Mouse (Mus musculus) stomach, embryonic 14.5 days (tissue): ENCODE results near the gene Nfix. TPM values are rescaled to one million over a fixed set of nuclear protein-coding genes. Genes with fewer than 3 reads are reported as not detected.

ENCODE experiments used
- ATAC-seq: fragments of 200-750 bp; cut with Nextera tagmentation; 2 replicates; pipeline ENCODE4 v1.8.0; 2017; ENCODE audit warnings: low read depth, moderate TSS enrichment; ENCODE audit not compliant: insufficient number of reproducible peaks, insufficient read depth, low FRiP score
- H3K27ac ChIP-seq: fragments of 300-500 bp; sonication (generic); 2 replicates; pipeline ENCODE4 v1.5.1; 2014; ENCODE audit warnings: mild to moderate bottlenecking, low read length, moderate library complexity, mixed read lengths
- H3K27me3 ChIP-seq: fragments of 300-500 bp; sonication (generic); 2 replicates; pipeline ENCODE4 v1.6.1; 2014; ENCODE audit warnings: low read length, control low read depth, mixed read lengths; ENCODE audit not compliant: control insufficient read depth, insufficient read depth
- H3K36me3 ChIP-seq: fragments of 300-500 bp; sonication (generic); 2 replicates; pipeline ENCODE4 v1.6.1; 2014; ENCODE audit warnings: mild to moderate bottlenecking, control low read depth, low read length, moderate library complexity, mixed read lengths; ENCODE audit not compliant: control insufficient read depth, insufficient read depth
- H3K4me1 ChIP-seq: fragments of 300-500 bp; sonication (generic); 2 replicates; pipeline ENCODE4 v1.6.1; 2014; ENCODE audit warnings: low read length, control low read depth, mixed read lengths; ENCODE audit not compliant: control insufficient read depth, insufficient read depth
- H3K4me2 ChIP-seq: fragments of 300-500 bp; sonication (generic); replicated peaks from 2 replicates; pipeline ENCODE4 v1.6.1; 2014; ENCODE audit warnings: low read depth, low read length, control low read depth
- H3K4me3 ChIP-seq: fragments of 300-500 bp; sonication (generic); 2 replicates; pipeline ENCODE4 v1.5.1; 2014; ENCODE audit warnings: low read depth, low read length, control low read depth
- H3K9ac ChIP-seq: fragments of 300-500 bp; sonication (generic); replicated peaks from 2 replicates; pipeline ENCODE4 v1.6.1; 2014; ENCODE audit warnings: low read depth, mild to moderate bottlenecking, control low read depth, low read length, moderate library complexity, mixed read lengths
- H3K9me3 ChIP-seq: fragments of 300-500 bp; sonication (generic); 2 replicates; pipeline ENCODE4 v1.6.1; 2016; ENCODE audit warnings: low read depth, low read length, control low read depth; ENCODE audit not compliant: control insufficient read depth
- WGBS: fragments of 180-500 bp; shearing (Covaris S2); extraction: QIAGEN DNeasy Blood & Tissue Kit; methylation state at CpG from one replicate; pipeline ENCODE4 v1.1.7; 2014; 5-methylcytosine and 5-hydroxymethylcytosine counted together
- polyA plus RNA-seq: library from polyadenylated mRNA; unstranded; fragments of >200 nt; fragmentation: Nextera tagmentation; extraction: Ambion mirVana; gene quantifications from 2 replicates; pipeline ENCODE4 v1.2.1, GENCODE M21; 2014

Nfix gene
- polyA plus RNA-seq, 1 experiment from 2014 or later, result 37.8 TPM

DNA sequence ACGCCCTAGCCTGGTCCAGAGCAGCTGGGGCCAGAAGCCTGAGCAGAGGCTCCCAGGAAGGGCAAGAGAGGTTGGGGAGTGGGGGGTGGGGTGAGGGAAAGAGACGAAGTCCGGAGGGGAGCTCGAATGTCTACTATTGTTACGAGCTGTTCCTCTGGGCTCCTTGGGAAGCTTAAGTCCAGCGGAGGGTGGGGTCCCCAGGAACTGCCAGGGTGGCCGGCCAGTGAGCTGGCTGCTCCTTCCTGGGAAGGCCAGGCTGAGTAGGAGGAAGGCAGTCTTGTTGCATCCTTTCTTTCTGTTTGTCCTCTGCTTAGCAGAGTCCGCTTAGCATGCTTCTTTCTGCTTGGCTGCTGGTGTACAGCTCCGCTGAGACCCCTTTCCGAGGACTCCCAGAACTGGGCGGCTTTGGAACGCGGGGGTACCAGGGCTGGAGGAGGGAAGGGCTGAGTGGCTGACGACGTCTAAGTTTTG is 92.0 kb downstream of the Nfix start:
- no peak for ATAC-seq
- peaks cover 9% of the 10 kb centered on the region; the same call in 1 of the 2 replicates for H3K36me3 ChIP-seq
- H3K9me3 ChIP-seq, result no peaks in the 10 kb centered on the region
- H3K9ac ChIP-seq, result no peak overlapping the region
- H3K4me1 ChIP-seq, result peaks cover 48% of the 10 kb centered on the region
- H3K4me3 ChIP-seq, result 0 out of 2 replicates have a peak overlapping the region, but pooled peaks have one; percentile 0
- H3K4me2 ChIP-seq, result peak overlapping the region; percentile 15
- peaks cover 35% of the 10 kb centered on the region; the same call in 1 of the 2 replicates for H3K27me3 ChIP-seq
- WGBS, result 26% methylated on average over 15 of the region's 15 CpGs
- H3K27ac ChIP-seq, result peak overlapping the region; percentile 66

DNA sequence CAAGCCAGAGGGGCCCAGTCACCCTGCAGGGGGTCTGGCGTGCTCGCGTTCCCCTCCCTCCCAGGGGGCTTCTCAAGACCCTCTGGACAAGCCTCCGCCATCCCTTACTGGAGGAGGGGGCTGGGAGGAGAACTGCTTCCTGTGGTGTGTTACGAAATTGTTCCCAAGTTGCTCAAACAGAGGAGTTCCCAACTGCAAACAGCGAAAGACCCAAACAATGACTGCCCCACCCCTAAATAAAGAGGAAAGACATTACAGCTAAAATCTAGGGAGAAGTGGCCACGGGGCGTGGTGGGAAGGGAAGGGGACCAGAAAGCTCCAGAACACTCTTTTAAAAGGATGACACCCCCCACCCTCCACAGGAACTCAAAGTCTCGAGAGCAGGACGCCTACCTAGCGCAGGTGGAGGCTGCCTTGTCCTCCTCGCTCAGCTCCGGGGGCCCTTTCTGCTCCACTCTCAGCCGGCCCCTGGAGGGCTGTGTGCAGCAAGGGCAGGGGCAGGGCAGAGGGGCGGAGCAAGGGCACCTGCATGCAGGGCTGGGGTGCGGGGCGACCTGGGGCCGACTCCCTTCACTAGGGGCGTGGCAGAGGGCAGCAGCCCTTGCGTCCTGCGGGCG is 92.8 kb downstream of the Nfix start:
- Histone ChIP-seq H3K4me2 (peak overlapping the region; percentile 15), H3K36me3 (peaks cover 9% of the 10 kb centered on the region; the same call in 1 of the 2 replicates), H3K9me3 (no peaks in the 10 kb centered on the region), H3K27ac (peak overlapping the region; percentile 66), H3K4me1 (peaks cover 42% of the 10 kb centered on the region), H3K27me3 (peaks cover 41% of the 10 kb centered on the region; the same call in 1 of the 2 replicates), H3K4me3 (peak overlapping the region; percentile 20), H3K9ac (no peak overlapping the region; the same call in 1 of the 2 replicates)
- ATAC-seq, result peak; percentile 64
- 23% methylated on average over 22 of the region's 22 CpGs for WGBS

DNA sequence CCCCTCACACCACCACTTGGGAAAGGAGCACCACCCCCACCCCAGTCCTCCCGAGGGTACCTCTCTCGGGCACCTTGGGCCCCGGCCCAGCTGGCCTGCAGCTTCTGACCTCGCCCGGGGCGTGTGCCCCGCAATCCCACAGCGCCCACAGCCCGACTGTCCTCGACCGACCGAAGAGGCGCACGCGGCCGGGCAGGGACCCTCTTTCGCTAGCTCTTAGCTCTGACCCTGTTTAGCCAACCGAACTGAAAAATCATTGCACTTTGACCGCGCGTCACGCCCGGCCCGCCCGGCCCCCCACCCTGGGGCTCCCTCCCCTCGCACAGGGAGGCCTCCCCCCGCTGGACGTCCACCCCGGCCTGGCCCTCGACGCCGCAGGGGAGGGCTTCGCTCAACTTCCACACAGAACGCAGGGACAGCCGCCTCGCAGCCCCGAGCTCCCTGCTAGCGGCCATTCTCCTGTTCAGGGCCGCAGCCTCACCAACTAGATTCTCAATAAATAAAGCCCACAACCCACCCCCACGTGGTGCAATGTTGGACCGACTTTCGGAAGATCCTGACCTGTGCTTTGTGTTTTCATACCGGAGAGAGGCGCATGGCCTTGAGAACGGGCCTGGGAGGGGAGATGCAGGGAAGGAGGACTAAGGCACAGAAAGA is 93.4 kb downstream of the Nfix start:
- Histone ChIP-seq H3K27ac (peak overlapping the region; percentile 66; the same call in 1 of the 2 replicates), H3K36me3 (peaks cover 9% of the 10 kb centered on the region; the same call in 1 of the 2 replicates), H3K9me3 (no peaks in the 10 kb centered on the region), H3K4me3 (peak overlapping the region; percentile 20), H3K4me2 (peak overlapping the region; percentile 15), H3K4me1 (peaks cover 41% of the 10 kb centered on the region), H3K27me3 (peaks cover 43% of the 10 kb centered on the region; the same call in 1 of the 2 replicates), H3K9ac (no peak overlapping the region; the same call in 1 of the 2 replicates)
- WGBS, result 12% methylated on average over 45 of the region's 45 CpGs
- 0 out of 2 replicates have a peak, but pooled peaks have one; percentile 7 for ATAC-seq

DNA sequence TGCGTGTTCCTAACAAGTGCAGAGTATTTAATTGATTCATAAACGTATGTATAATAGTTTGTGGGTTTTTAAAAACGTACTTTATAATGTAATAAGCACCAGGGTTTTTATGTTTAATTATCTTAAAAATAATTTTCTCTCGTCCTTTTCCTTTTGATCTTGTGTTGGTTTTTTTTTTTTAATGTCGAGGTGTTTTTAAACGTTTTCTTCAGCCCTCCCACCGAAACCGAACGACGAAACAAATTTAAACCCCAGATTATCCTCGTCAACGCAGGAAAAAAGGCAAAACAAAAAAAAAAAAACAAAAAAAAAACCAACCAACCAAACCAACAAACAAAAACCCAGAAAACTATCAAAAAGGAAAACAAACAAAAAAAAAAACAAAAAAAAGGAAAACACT is 94.2 kb downstream of the Nfix start:
- H3K9ac ChIP-seq, result no peak overlapping the region; the same call in 1 of the 2 replicates

DNA sequence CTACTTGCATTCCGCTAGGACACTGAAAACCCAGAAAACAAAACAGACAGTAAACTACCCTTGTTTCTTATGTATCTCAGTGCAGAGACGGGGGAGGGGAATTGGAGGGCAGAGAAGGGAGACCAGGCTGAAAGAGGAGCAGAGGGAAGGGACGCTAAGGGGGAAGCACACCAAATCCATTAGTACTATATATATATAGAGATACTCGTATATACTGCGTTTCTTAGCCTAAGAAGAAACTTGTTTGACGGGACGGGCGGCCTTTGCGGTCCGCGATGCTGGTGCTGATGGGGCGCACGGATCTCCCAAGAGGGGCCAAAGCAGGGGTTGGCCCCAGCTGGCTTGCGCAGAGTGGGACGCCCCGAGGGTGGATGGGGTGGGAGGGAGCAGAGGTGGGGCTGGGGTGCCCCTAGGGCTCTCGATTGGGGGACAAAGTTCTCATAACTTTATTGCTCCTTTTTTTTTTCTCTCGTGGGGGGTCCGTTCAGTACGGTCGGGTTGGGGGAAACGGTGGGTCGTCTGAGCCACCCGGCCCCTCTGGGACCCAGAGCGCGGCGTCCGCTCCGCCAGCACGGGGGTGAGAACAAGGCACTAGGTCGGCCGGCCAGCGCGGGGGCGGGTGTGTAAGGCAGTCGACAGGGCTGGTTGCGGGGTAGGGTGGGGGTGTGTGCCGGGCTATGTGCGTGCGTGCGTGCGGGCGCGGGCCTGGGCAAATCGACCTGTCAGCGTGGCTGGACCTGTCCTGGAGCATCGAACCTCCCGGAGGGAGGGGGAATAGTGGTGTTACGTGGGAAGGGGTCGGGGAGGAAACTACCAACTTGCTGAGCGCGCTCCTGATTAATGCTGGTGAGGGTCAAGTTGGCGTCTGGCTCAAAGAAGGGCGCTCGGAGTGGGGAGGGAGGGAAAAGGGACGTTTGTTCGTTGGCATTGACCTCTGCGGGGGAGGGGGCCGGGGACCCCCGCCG is 95.0 kb downstream of the Nfix start:
- Histone ChIP-seq H3K4me3 (peak overlapping the region; percentile 20), H3K27me3 (peaks cover 43% of the 10 kb centered on the region; the same call in 1 of the 2 replicates), H3K9ac (no peak overlapping the region; the same call in 1 of the 2 replicates), H3K4me2 (peak overlapping the region; percentile 43), H3K9me3 (no peaks in the 10 kb centered on the region), H3K4me1 (peaks cover 40% of the 10 kb centered on the region), H3K27ac (no peak overlapping the region), H3K36me3 (peaks cover 9% of the 10 kb centered on the region; the same call in 1 of the 2 replicates)
- ATAC-seq, result no peak
- WGBS, result 6% methylated on average over 61 of the region's 61 CpGs

More for the DNA sequence above, 94.2 kb downstream of the Nfix start:
- H3K27me3 ChIP-seq, result peaks cover 43% of the 10 kb centered on the region; the same call in 1 of the 2 replicates
- peak overlapping the region; percentile 43 for H3K4me2 ChIP-seq
- H3K36me3 ChIP-seq, result peaks cover 9% of the 10 kb centered on the region; the same call in 1 of the 2 replicates
- H3K4me3 ChIP-seq, result peak overlapping the region; percentile 20
- no peaks in the 10 kb centered on the region for H3K9me3 ChIP-seq
- WGBS, result 4% methylated on average over 12 of the region's 12 CpGs
- ATAC-seq, result no peak
- H3K4me1 ChIP-seq, result peaks cover 40% of the 10 kb centered on the region
- H3K27ac ChIP-seq, result no peak overlapping the region

DNA sequence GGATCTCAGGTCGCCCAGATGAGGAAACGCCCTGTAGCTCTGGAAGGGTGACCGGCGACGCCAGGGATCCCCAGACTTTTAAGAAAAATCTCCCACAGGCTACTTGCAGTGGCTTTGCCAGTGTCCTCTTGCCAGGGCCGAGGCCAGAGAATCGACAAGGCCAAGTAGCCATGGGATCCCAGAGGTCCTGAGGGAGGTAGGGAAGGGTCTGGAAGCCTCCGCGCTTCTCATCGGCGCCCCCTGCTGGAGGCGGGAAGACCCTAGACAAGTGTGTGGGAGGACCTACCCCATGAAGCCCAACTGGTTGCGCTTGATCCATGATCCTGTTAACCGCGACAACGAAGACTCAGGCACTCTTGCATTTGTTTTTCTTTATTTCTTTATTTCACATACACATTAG is 95.8 kb downstream of the Nfix start:
- Histone ChIP-seq H3K36me3 (peaks cover 9% of the 10 kb centered on the region; the same call in 1 of the 2 replicates), H3K27ac (no peak overlapping the region), H3K4me3 (peak overlapping the region; percentile 9; the same call in 1 of the 2 replicates), H3K9me3 (no peaks in the 10 kb centered on the region), H3K4me2 (peak overlapping the region; percentile 26; the same call in 1 of the 2 replicates), H3K27me3 (peaks cover 43% of the 10 kb centered on the region; the same call in 1 of the 2 replicates), H3K4me1 (peaks cover 37% of the 10 kb centered on the region), H3K9ac (no peak overlapping the region)
- ATAC-seq, result no peak
- WGBS, result 8% methylated on average over 16 of the region's 16 CpGs

DNA sequence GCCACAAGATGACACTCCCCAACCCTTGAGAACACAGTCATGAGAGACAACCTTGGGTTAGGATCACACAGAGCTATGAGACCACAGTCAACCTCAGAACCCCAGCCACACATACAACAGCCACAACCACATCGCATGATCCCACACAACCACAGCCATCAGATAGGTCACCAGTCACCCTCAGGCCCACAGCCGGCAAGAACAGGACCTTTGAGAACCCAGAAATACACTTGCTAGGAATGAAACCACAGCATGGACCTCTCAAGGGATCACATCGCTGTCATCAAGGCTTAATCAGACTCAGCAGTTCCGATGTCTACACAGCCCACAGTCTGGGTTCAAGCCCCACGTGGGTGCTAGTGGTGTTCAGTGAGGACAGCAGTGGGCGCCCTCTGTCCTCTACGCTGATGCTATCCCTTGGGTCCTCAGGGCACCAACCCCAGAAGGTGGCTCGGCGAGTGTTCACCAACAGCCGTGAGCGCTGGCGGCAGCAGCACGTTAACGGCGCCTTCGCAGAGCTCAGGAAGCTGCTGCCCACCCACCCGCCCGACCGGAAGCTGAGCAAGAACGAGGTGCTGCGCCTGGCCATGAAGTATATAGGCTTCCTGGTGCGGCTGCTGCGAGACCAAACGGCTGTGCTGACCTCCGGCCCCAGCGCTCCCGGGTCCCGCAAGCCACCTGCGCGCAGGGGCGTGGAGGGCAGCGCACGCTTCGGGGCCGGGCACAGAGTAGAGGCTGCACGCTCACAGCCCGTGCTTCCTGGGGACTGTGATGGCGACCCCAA is 96.5 kb downstream of the Nfix start:
- Histone ChIP-seq H3K27me3 (peaks cover 43% of the 10 kb centered on the region; the same call in 1 of the 2 replicates), H3K9ac (no peak overlapping the region)
- WGBS, result 18% methylated on average over 38 of the region's 38 CpGs

More for the DNA sequence above, 96.5 kb downstream of the Nfix start:
- Histone ChIP-seq H3K4me2 (peak overlapping the region; percentile 26; the same call in 1 of the 2 replicates), H3K36me3 (peaks cover 13% of the 10 kb centered on the region; the same call in 1 of the 2 replicates), H3K4me3 (0 out of 2 replicates have a peak overlapping the region, but pooled peaks have one; percentile 9), H3K27ac (no peak overlapping the region), H3K9me3 (no peaks in the 10 kb centered on the region), H3K4me1 (peaks cover 30% of the 10 kb centered on the region)
- no peak for ATAC-seq
